Comparison of ENCODE assay signal across 12 mouse cellular contexts in the genomic region with DNA sequence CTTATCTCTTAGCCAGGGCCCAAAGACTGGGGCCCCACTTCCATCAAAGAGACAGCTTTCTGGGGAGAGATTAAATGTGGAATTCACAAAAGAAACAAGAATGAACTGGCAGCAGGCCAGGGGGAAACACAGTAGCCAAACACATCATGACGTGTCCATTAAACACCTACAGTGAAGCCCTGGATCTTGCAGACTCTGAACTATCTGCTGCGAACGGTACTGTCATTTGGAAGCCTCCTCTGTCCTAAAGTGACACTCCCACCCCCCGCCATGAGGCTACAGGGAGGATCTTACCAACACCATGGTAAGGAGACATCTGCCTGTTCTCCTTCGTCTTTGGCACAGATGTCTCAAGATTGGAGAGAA. TPM values are rescaled to one million over a fixed set of nuclear protein-coding genes. Genes with fewer than 3 reads are reported as not detected.
DNase-seq lines count a peak whose midpoint lies in the region; TF ChIP-seq lines count a peak whose summit lies in the region.
"Had no signal": no experiment of that assay in that cellular context is flagged by ENCODE, and none has a peak within 500 bp of the region (broad histone marks: within the 10 kb centered on the region; RNA-seq: fewer than 3 reads in every experiment).

No protein-coding gene starts in this region.

- DNase-seq in kidney, postnatal 4 days, result peak; percentile 36 to 39
- DNase-seq in kidney, postnatal 25 days, result no peak
- peak; percentile 38 to 54 for DNase-seq in right cerebral cortex, adult 2 months (ENCODE audit: low spot score in 2 of 2)
- no peak for DNase-seq in right cerebral cortex, postnatal 4 days
- DNase-seq in left cerebral cortex, adult 2 months (ENCODE audit: extremely low spot score in 1 of 2, low spot score in 2 of 2), result no peak
- peak; percentile 70 for DNase-seq in telencephalon, adult 2 months (ENCODE audit: low read depth, low spot score)
- DNase-seq in ovary, postnatal 36 days (ENCODE audit: low spot score), result no peak
- DNase-seq: adrenal gland, adult 8-10 months; cerebellum, adult 9-10 months; thymus, postnatal 4 days had no signal

- no peak overlapping the region for H3K4me3 ChIP-seq in left cerebral cortex, adult 2 months
- H3K4me3 ChIP-seq: hindbrain, embryonic 13.5 days had no signal

- TF ChIP-seq CTCF in left cerebral cortex, adult 2 months (IDR thresholded peaks at IDR 0.05), result no peak

- H3K27ac ChIP-seq in left cerebral cortex, adult 2 months, result peak overlapping the region; percentile 48
- H3K27ac ChIP-seq: hindbrain, embryonic 13.5 days had no signal

- intact Hi-C loops in left cerebral cortex, adult 2 months (cut with DNase I), result no loop called here

RNA-seq across cellular contexts. Expression of gene Colec11, which starts 1.0 kb away (rescaled TPM):
- total RNA-seq in left cerebral cortex, adult 2 months (2021), result under 1 TPM; 0.63 to 0.65 TPM

RNA-seq across cellular contexts. Expression of gene Rps7, which starts 13.6 kb away (rescaled TPM):
- 100 to 1,000 TPM; 246 to 270 TPM for total RNA-seq in left cerebral cortex, adult 2 months (2021)

RNA-seq across cellular contexts. Expression of gene Rnaseh1, which starts 27.3 kb away (rescaled TPM):
- total RNA-seq in left cerebral cortex, adult 2 months (2021), result 10 to 100 TPM; 13.4 to 13.6 TPM

RNA-seq across cellular contexts. Expression of gene Allc, which starts 39.8 kb away (rescaled TPM):
- 1 to 10 TPM in 1 of 2 experiments, under 1 TPM in 1; 1.00 to 1.2 TPM for total RNA-seq in left cerebral cortex, adult 2 months (2021)
- total RNA-seq: adrenal gland, adult 8-10 months; gastrocnemius, adult 18-20 months had no signal

RNA-seq across cellular contexts. Expression of gene Adi1, which starts 52.9 kb away (rescaled TPM):
- total RNA-seq in left cerebral cortex, adult 2 months (2021), result 10 to 100 TPM; 32.2 to 33.0 TPM

Comparison
In these comparisons a context has a peak if more than half of its experiments do, and no peak if none do; other contexts are left out.
1. DNase-seq: peak in kidney, postnatal 4 days (2 of 2), right cerebral cortex, adult 2 months (2 of 2) and telencephalon, adult 2 months (single experiment); none in kidney, postnatal 25 days (0 of 2), right cerebral cortex, postnatal 4 days (single experiment), left cerebral cortex, adult 2 months (0 of 2) and ovary, postnatal 36 days (single experiment).